Mouse (Mus musculus): Measurements from ENCODE around the gene Myadm.

Gene Myadm

DNA sequence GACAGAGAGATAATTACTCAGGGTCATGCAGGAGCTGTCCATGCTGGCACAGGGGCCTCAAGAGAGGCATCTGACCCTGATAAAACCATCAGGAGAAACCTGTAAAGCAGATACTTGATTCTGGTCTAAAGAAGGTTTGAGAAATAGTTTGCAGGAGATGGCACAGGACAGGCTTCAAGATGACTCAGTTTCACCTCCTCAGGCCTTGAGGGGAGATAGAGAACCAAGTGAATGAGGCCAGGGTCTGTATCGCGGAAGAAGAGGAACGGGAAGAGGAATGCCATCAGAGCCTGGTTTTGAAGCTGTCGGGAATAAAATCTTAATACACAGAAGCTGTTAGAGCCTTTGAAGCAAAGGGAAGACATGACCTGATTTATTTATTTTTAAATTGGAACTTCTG, 28.8 kb downstream of the Myadm start:
- no peak for DNase-seq (ENCODE audit: low read depth, low spot score)

DNA sequence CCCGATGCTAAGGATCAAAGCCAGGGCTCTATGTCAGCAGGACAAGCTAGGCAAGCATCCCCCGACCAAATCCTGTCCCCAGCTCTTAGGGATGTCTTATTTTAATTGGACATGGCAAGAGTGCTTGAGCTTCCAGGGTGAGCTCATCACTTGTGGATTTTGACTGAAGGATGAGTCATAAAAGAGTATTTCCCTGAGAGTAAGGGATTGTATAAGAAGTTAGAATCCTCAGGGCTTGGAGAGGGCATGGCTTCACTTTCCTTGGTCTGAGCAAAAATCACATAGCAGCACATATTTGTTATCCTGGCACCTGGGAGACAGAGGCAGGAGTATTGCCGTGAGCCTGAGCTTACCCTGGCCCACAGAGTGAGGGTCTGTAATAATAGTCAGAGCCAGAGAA, 32.0 kb downstream of the Myadm start:
- DNase-seq (ENCODE audit: low read depth, low spot score): no peak

DNA sequence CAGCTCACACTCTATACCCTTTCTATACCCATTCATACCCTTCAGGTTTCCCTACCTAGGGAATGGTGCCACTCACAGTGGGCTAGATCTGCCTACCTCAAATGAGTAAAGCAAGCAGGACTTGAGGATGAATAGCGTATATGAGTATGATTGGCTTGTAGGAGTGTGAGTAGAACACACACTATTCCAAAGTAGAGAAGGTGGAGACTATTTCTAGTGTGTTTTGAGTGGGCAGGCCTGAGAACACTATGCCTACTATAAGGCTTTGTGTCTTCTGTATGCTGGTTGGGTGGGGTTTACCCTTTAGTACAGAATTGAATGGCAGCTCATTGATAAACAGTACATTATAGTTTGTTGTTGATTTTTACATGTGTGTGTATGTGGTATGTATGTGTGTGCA, 34.9 kb downstream of the Myadm start:
- DNase-seq (ENCODE audit: low read depth, low spot score): no peak

DNA sequence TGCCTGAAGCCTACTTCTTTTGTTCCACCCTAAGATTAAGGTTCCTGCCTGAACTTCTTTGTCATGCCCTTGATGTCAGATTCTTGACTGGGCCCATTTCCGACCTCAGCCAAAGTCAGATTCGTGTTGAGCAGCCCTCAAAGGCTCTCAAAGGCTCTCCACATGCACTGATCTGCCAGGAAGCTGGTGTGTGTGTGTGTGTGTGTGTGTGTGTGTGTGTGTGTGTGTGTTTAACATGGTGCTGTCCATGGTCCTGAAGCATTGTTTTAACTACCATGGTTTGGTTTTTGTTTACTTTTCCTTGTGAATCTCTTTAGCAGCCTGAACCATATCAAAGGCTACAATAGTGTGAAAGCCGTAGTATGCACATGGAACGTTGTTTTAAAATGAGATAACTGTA, 39.1 kb downstream of the Myadm start:
- DNase-seq (ENCODE audit: low read depth, low spot score): no peak

DNA sequence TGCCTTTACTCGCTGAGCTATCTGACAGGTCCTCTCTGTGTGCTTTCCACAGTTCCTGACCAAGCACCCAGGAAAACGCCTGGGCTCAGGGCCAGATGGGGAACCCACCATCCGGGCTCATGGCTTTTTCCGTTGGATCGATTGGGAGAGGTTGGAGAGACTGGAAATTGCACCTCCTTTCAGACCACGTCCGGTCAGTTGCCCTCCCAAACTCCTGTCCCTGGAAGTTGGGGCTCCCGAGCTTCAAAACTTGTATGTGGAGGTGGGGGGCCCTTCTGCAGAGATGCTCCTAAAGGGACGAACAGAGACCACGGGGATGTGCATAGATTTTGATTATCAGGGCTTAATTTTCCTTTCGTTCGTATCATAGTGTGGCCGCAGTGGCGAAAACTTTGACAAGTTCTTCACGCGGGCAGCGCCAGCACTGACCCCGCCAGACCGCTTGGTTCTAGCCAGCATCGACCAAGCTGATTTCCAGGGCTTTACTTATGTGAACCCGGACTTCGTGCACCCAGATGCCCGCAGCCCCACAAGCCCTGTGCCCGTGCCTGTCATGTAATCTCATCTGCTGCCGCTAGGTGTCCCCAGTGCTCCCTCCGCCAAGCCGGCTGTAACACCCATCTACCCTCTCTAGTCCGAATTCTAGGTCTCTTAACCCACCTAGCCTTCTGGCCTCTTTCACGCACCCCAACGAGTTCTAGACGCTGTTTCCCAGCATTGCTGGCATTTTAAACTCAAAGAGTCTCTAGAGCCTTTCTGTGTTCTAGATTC, 41.1 kb downstream of the Myadm start:
- DNase-seq (ENCODE audit: low read depth, low spot score): peak; percentile 70

DNA sequence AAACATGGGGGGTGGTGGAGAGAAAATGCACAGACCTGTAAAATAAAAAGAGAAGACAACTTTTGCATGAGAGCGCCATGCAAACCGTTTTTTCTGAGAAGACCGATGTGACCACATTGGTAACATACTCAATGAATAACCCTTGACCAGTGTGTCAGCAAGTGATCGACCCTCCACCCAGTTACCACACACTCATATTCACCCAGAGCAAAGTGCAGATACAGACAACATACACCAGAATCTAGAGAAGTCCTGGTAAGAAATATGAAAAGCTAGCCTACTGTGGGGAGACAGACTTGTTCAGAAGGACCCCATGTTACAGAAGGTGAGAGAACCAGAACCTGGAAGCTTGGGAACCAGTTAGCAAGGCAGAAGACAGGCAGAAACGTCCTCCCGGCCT, 42.3 kb downstream of the Myadm start:
- DNase-seq (ENCODE audit: low read depth, low spot score): no peak

DNA sequence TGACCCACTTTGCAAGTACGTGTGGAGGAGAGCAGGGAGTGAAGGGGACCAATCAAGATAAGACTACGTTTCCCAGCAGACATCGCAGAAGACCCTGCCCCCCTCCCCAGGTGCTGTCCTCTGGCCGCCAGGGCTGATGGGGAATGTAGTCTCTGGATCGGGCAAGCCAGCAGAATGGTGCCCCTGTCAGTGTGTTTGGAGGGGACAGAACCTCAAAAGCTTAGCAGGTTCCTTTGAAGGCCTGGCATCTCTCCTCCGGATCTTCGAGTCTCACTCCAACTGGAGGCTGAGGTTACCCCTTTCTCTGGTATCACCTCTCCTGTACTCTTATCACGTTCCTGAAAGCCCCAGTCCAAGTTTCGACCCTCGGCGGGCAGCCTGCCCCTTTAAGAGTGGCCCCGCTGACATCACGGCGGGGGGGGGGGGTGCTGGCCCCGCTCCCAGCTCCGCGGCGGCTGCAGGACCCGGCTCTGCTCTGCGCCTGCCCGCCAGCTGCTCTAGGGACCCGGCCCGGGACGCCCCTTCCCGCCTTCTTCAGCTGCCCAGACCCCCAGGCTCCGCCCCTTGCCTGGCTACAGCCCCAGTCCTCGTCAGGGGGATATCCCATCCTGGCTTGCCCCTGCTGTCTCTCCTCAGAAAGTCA, 42.8 kb downstream of the Myadm start:
- no peak for DNase-seq (ENCODE audit: low read depth, low spot score)

DNA sequence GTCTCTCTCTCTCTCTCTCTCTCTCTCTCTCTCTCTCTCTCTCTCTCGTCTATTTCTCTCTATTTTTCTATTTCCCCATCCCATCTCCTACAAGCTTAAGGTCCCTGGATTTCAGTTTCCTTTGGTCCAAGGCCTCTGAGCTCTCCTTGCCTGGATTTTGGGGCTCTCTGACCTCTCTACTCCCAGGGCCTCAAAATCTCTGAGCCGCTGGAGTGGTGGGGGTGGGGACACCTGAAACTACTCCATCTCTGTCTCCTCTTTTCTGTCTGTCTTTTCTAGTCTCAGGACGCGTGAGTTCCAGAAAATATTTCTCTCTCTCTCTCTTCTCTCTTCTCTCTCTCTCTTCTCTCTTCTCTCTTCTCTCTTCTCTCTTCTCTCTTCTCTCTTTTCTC, 43.3 kb downstream of the Myadm start:
- no peak for DNase-seq (ENCODE audit: low read depth, low spot score)

DNA sequence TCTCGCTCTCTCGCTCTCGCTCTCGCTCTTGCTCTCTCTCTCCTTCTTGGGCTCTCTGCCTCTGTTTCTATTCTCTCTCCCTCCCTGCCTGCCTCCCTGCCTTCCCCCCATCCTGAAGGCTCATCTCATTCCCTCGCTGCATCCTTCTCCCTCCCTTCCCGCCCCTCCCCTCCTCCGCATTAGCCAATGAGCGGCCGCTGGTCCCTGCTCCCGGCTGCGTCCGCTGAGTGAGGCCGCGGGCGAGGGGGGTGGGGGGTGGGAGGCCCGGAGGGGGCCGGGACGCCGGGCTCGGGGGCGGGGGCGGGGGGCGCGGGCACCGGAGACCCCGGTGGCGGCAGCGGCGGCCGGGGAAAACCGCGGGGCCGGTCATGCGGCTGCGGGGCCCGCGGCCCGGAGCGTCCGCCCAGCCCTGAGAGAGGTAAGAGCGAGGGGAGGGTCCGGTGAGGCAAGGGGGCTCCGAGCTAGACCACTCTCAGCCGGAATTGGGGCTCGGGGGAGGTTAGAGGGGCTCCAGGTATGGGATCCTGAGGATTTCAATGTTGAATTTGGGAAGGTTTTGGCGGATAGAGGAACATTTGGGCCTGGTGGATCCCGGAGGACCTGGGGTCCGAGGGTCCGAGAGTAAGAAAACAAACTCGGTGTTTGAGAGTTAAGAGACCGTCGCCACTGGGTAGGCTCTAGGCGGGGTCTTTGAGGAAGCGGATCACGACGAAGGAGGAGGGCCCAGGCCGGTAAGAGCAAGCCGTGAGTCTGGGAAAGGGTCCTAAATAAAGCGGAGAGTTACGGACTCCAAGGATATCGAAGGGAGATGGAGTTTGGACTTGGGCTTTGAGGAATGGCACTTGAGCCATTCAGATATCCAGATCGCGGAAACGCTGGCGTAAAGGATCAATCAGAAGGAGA, 44.0 kb downstream of the Myadm start, which contains the start of gene Cacng7:
Cacng7 (plus strand) TSS at position 337 of the 903 bp plus-strand sequence.
- DNase-seq (ENCODE audit: low read depth, low spot score): no peak

DNA sequence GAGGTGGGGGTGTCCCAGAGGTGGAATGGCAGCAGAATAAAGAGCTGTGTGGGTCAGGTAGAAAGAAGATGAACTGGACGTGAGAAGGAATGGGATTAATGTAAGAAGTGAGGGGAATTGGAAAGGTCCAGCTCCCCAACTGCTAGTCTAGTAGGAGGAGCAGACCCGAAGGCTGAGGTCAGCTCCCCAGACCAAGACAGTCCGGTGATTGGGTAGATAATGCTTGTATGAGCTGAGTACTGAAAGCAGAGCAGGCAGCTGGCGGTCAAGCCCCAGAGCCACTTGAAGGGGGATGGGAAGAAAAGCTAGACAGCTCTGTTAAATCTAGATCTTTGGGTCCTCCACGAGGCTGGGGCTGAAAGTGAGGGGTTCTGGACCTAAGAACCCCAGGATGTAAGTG, 44.7 kb downstream of the Myadm start:
- no peak for DNase-seq (ENCODE audit: low read depth, low spot score)

DNA sequence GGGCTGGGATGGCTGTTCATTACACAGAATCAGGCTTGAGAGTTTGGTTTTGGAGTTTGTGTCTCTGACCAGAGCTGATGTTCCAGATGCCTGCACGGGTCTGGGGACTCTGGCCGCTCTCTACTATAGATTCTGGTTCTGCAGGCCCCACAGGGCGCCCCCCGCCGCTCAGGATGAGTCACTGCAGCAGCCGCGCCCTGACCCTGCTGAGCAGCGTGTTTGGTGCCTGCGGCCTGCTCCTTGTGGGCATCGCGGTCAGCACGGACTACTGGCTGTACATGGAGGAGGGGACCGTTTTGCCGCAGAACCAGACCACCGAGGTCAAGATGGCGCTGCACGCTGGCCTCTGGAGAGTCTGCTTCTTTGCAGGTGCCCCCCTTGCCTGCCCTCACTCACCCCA, 47.5 kb downstream of the Myadm start:
- no peak for DNase-seq (ENCODE audit: low read depth, low spot score)

DNA sequence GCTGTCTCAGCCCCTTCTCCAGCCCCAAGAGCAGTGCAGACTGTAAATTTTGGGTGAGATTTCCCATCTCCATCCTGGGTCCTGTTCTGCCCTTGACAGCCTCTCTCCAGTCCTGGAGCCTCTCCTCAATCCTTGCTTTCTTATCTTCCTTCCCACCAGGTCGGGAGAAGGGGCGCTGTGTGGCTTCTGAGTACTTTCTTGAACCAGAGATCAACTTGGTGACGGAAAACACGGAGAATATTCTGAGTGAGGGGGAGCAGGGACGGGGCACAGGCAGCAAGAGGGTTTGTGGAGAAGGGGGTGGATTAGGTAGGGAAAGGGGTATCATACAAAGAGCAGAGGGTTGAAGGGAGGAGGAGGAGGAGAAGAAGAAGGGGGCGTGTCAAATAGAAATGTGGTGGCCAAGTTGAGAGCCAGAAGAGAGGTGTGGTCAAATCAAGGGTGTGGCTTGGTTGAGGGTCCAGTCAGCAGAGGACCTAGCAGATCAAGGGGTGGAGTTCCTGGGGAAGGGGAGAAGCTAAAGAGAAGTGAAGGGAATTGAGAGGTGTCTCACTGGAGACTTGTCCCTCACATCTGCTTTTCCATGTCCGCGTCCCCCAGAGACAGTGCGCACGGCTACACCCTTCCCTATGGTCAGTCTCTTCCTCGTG, 49.5 kb downstream of the Myadm start:
- DNase-seq (ENCODE audit: low read depth, low spot score): no peak

DNA sequence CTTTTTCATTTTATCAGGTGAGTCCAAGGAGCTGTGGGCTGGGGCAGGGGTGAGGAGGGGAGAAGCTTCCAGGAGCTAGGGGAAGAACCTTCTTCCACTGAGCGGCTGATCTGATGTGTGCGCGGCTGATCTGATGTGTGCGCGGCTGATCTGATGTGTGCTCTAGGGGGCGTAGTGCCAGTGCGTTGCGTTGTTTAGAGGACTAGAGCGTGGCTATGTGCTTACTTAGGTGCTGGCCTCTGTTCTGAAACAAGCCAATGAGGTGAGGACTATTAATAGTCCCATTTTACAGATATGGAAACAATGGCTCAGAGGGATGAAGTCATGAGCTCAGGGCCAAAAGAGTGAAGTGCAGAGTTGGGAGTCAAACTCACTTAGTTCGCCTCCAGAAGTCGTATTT, 50.1 kb downstream of the Myadm start:
- DNase-seq (ENCODE audit: low read depth, low spot score): no peak

DNA sequence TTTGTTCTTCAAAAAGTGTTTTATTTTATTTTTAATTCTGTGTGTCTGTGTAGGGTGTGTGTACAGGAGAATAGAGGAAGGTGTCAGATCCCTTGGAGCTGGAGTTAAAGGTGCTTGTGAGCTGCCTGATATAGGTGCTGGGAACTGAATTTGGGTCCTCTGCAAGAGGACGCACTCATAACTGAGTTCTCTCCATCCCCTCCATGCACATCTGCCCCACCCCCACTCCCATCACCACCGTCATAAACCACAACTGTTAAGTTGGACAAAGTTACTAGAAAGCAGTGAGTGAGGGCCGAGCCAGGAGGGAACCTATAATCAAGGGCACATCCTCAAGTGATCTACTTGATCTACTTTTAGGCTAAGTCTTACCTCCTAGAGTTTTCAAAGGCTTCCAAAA, 55.0 kb downstream of the Myadm start:
- no peak for DNase-seq (ENCODE audit: low read depth, low spot score)

DNA sequence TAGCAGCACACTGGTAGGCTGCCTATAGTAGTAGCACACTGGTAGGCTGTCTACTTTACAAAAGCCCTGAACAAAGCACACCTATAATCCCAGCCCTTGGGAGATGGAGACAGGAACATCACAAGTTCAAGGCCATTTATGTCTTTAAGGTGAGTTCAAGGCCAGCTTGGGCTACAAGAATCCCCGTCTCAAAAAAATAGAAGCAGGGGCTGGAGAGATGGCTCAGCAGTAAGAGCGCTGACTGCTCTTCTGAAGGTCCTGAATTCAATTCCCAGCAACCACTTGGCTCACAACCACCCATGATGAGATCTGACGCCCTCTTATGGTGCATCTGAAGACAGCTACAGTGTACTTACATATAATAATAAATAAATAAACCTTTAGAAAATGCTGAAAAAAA, 56.4 kb downstream of the Myadm start:
- no peak for DNase-seq (ENCODE audit: low read depth, low spot score)

DNA sequence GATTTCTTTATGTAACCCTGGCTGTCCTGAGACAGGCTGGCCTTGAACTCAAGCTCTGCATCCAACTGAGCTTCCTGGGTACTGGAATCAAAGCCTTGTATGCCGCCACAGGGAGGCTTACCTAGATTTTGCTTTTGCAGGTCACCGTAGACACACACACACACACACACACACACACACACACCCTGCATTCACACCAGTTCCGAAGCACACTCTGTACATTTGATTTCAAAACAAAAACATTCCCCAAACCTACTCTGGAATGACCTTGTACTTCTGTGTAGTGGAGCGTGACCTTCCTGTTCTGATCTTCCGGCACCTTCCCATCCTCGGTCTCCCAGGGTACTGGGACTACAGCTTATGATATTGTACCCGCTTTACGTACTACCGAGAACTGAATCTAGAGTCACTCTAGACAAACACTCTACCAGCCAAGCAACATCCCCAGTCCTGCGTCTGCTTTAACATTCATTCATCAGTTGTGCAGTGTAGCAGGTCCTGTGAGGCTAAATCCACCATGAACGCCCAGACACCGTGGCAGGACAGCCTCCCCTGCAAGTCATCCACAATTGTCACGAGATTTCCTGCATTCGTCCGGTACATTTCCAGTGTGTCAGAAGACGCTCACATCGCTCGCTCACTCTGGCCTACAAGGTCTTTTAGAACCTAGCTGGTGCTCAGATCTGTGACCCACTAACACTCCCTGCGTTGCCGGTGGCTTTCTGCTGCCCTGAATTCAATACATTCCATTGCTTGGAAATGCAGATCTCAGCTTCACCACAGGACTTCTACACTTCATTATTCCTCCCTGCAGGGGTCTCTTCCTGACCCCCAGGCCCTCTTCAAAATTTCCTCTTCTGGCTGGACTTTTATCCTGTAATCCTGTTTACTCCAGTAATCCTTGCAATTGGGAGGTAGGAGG, 58.7 kb downstream of the Myadm start:
- no peak for DNase-seq (ENCODE audit: low read depth, low spot score)

DNA sequence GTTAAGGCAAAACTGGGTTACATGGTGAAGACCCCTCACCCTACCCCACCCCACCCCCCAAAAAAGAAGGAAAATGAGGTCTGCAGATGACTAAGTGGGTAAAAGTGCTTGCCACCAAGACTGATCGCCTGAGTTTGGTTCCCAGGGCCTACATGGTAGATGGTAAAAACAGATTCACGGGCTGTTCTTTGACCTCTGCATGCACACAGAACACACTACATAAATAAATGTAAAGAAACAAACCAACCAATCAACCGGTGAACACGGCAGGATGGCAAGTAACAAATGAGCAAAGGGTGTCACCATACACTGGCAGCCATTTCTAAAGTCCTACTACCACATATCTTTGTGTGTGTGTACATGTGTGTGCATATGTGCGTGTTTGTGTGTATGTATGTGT, 59.4 kb downstream of the Myadm start:
- DNase-seq (ENCODE audit: low read depth, low spot score): no peak

DNA sequence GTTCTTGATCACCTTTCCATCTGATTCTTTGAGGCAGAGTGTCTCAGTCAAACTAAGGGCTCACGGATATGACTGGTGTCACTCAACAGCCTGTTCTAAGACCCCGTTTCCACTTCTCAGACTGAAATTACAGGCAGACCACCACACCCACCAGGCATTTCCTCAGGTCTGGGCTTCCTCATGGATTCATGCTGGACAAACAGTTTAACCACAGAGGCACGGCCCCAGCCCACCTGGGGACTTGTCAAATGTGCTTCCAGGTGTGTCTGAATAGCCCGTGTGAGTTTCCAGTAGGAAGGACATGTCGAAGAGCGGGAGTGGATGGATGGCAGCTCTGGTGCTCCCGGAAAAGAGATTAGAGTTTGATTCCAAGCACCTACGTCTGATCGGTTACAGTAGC, 60.9 kb downstream of the Myadm start:
- DNase-seq (ENCODE audit: low read depth, low spot score): no peak
